Mouse (Mus musculus): ENCODE measurements around the gene Lsm4.

Lsm4 gene

GRCm38 (mm10) chr8:70715086-70715485 is 42.0 kb downstream of the Lsm4 start:
- TF ChIP-seq CTCF (conservative IDR thresholded peaks at IDR 0.05; ENCODE audit: low read length) (no peak), POU5F1 (IDR thresholded peaks at IDR 0.05; ENCODE audit: borderline replicate concordance, low read length) (no peak), NANOG (IDR thresholded peaks at IDR 0.05; ENCODE audit: borderline replicate concordance, low read length) (no peak)
- Histone ChIP-seq H3K4me1 (replicated peaks; ENCODE audit: low read depth, low read length) (peaks cover 24% of the 10 kb centered on the region), H3K4me3 (replicated peaks; ENCODE audit: low read length) (no peak overlapping the region)

GRCm38 (mm10) chr8:70716521-70717400 is 43.7 kb downstream of the Lsm4 start:
- peak overlapping the region; percentile 65 for H3K4me3 ChIP-seq (replicated peaks; ENCODE audit: low read length)
- H3K4me1 ChIP-seq (replicated peaks; ENCODE audit: low read depth, low read length): peaks cover 34% of the 10 kb centered on the region
- H3K9me3 ChIP-seq (ENCODE audit: low read length): no peaks in the 10 kb centered on the region
- H3K27me3 ChIP-seq (ENCODE audit: insufficient read depth, low read length): peaks cover 39% of the 10 kb centered on the region
- H3K36me3 ChIP-seq (ENCODE audit: insufficient read depth, low read length): no peaks in the 10 kb centered on the region
- TF ChIP-seq CTCF (conservative IDR thresholded peaks at IDR 0.05; ENCODE audit: low read length) (no peak), POU5F1 (IDR thresholded peaks at IDR 0.05; ENCODE audit: borderline replicate concordance, low read length) (no peak), NANOG (IDR thresholded peaks at IDR 0.05; ENCODE audit: borderline replicate concordance, low read length) (no peak)

More at GRCm38 (mm10) chr8:70715086-70715485, 42.0 kb downstream of the Lsm4 start:
- no peaks in the 10 kb centered on the region for H3K36me3 ChIP-seq (ENCODE audit: insufficient read depth, low read length)
- peaks cover 39% of the 10 kb centered on the region for H3K27me3 ChIP-seq (ENCODE audit: insufficient read depth, low read length)
- H3K9me3 ChIP-seq (ENCODE audit: low read length): no peaks in the 10 kb centered on the region

- TF ChIP-seq POU5F1 (IDR thresholded peaks at IDR 0.05; ENCODE audit: borderline replicate concordance, low read length) (no peak), CTCF (conservative IDR thresholded peaks at IDR 0.05; ENCODE audit: low read length) (peak; percentile 43)
- peaks cover 39% of the 10 kb centered on the region for H3K27me3 ChIP-seq (ENCODE audit: insufficient read depth, low read length)
- H3K36me3 ChIP-seq (ENCODE audit: insufficient read depth, low read length): no peaks in the 10 kb centered on the region
- H3K9me3 ChIP-seq (ENCODE audit: low read length): no peaks in the 10 kb centered on the region
- H3K4me3 ChIP-seq (replicated peaks; ENCODE audit: low read length): peak within 1 kb of the TSS; percentile 65
- H3K4me1 ChIP-seq (replicated peaks; ENCODE audit: low read depth, low read length): peaks cover 35% of the 10 kb centered on the region
These were observed 45.2 kb downstream of the Lsm4 start, which contains the start of gene Gm3336 for GRCm38 (mm10) chr8:70718297-70718696. Gene Gm3336 (plus strand): TSS chr8:70718543.

GRCm38 (mm10) chr8:70719796-70720270 is 46.8 kb downstream of the Lsm4 start:
- no peak for TF ChIP-seq NANOG (IDR thresholded peaks at IDR 0.05; ENCODE audit: borderline replicate concordance, low read length)
- no peak for TF ChIP-seq POU5F1 (IDR thresholded peaks at IDR 0.05; ENCODE audit: borderline replicate concordance, low read length)
- no peak for TF ChIP-seq CTCF (conservative IDR thresholded peaks at IDR 0.05; ENCODE audit: low read length)
- Histone ChIP-seq H3K27me3 (ENCODE audit: insufficient read depth, low read length) (peaks cover 33% of the 10 kb centered on the region), H3K4me3 (replicated peaks; ENCODE audit: low read length) (no peak overlapping the region), H3K4me1 (replicated peaks; ENCODE audit: low read depth, low read length) (peaks cover 47% of the 10 kb centered on the region), H3K9me3 (ENCODE audit: low read length) (no peaks in the 10 kb centered on the region), H3K36me3 (ENCODE audit: insufficient read depth, low read length) (no peaks in the 10 kb centered on the region)

GRCm38 (mm10) chr8:70720739-70721138 is 47.7 kb downstream of the Lsm4 start:
- Histone ChIP-seq H3K4me1 (replicated peaks; ENCODE audit: low read depth, low read length) (peaks cover 48% of the 10 kb centered on the region), H3K9me3 (ENCODE audit: low read length) (no peaks in the 10 kb centered on the region), H3K36me3 (ENCODE audit: insufficient read depth, low read length) (no peaks in the 10 kb centered on the region), H3K27me3 (ENCODE audit: insufficient read depth, low read length) (peaks cover 24% of the 10 kb centered on the region), H3K4me3 (replicated peaks; ENCODE audit: low read length) (no peak overlapping the region)
- peak; percentile 67 for TF ChIP-seq CTCF (conservative IDR thresholded peaks at IDR 0.05; ENCODE audit: low read length)
- no peak for TF ChIP-seq POU5F1 (IDR thresholded peaks at IDR 0.05; ENCODE audit: borderline replicate concordance, low read length)
- TF ChIP-seq NANOG (IDR thresholded peaks at IDR 0.05; ENCODE audit: borderline replicate concordance, low read length): no peak

- Histone ChIP-seq H3K9me3 (ENCODE audit: low read length) (no peaks in the 10 kb centered on the region), H3K27me3 (ENCODE audit: insufficient read depth, low read length) (peaks cover 15% of the 10 kb centered on the region), H3K36me3 (ENCODE audit: insufficient read depth, low read length) (no peaks in the 10 kb centered on the region), H3K4me3 (replicated peaks; ENCODE audit: low read length) (no peak overlapping the region), H3K4me1 (replicated peaks; ENCODE audit: low read depth, low read length) (peaks cover 50% of the 10 kb centered on the region)
- TF ChIP-seq NANOG (IDR thresholded peaks at IDR 0.05; ENCODE audit: borderline replicate concordance, low read length): no peak
- no peak for TF ChIP-seq CTCF (conservative IDR thresholded peaks at IDR 0.05; ENCODE audit: low read length)
- no peak for TF ChIP-seq POU5F1 (IDR thresholded peaks at IDR 0.05; ENCODE audit: borderline replicate concordance, low read length)
These were observed 48.6 kb downstream of the Lsm4 start for GRCm38 (mm10) chr8:70721601-70722000.

- Histone ChIP-seq H3K27me3 (ENCODE audit: insufficient read depth, low read length) (peaks cover 12% of the 10 kb centered on the region; the same call in 1 of the 2 replicates), H3K4me1 (replicated peaks; ENCODE audit: low read depth, low read length) (peaks cover 35% of the 10 kb centered on the region), H3K9me3 (ENCODE audit: low read length) (no peaks in the 10 kb centered on the region), H3K36me3 (ENCODE audit: insufficient read depth, low read length) (no peaks in the 10 kb centered on the region), H3K4me3 (replicated peaks; ENCODE audit: low read length) (peak within 1 kb of the TSS; percentile 57)
- TF ChIP-seq CTCF (conservative IDR thresholded peaks at IDR 0.05; ENCODE audit: low read length) (no peak), NANOG (IDR thresholded peaks at IDR 0.05; ENCODE audit: borderline replicate concordance, low read length) (no peak), POU5F1 (IDR thresholded peaks at IDR 0.05; ENCODE audit: borderline replicate concordance, low read length) (no peak)
These were observed 50.6 kb downstream of the Lsm4 start, which contains the start of gene Pde4c for GRCm38 (mm10) chr8:70723486-70724210. Gene Pde4c (plus strand): TSS chr8:70723720.

- Histone ChIP-seq H3K36me3 (ENCODE audit: insufficient read depth, low read length) (no peaks in the 10 kb centered on the region), H3K9me3 (ENCODE audit: low read length) (no peaks in the 10 kb centered on the region), H3K27me3 (ENCODE audit: insufficient read depth, low read length) (peaks cover 16% of the 10 kb centered on the region), H3K4me3 (replicated peaks; ENCODE audit: low read length) (peak overlapping the region; percentile 57), H3K4me1 (replicated peaks; ENCODE audit: low read depth, low read length) (peaks cover 37% of the 10 kb centered on the region)
- TF ChIP-seq CTCF (conservative IDR thresholded peaks at IDR 0.05; ENCODE audit: low read length) (no peak), POU5F1 (IDR thresholded peaks at IDR 0.05; ENCODE audit: borderline replicate concordance, low read length) (no peak), NANOG (IDR thresholded peaks at IDR 0.05; ENCODE audit: borderline replicate concordance, low read length) (no peak)
These were observed 51.2 kb downstream of the Lsm4 start for GRCm38 (mm10) chr8:70724216-70724615.

All from E14TG2a.4 (cell line).